Mouse (Mus musculus) hindbrain, embryonic 14.5 days (tissue): ENCODE measurements around the gene Kif1b. TPM values are rescaled to one million over a fixed set of nuclear protein-coding genes. Genes with fewer than 3 reads are reported as not detected.
A peak's percentile ranks its signal among the peaks of the same experiment; 100 is the strongest.

Experiments
- ATAC-seq: fragments of 200-750 bp; cut with Nextera tagmentation; 2 replicates; pipeline ENCODE4 v1.8.0; 2017; ENCODE audit warnings: moderate number of reproducible peaks, mild to moderate bottlenecking, moderate TSS enrichment, moderate library complexity; ENCODE audit not compliant: low FRiP score
- DNase-seq: peaks from one replicate; pipeline ENCODE4 v3.0.0-alpha.2; 2015; ENCODE audit warnings: low spot score
- H3K27ac ChIP-seq: fragments of 300-500 bp; sonication (generic); 2 replicates; pipeline ENCODE4 v1.5.1; 2014; ENCODE audit warnings: mild to moderate bottlenecking, moderate library complexity
- H3K27me3 ChIP-seq: fragments of 300-500 bp; sonication (generic); 2 replicates; pipeline ENCODE4 v1.6.1; 2014; ENCODE audit warnings: mild to moderate bottlenecking, low read length, mixed read lengths; ENCODE audit not compliant: control insufficient read depth, insufficient read depth
- H3K36me3 ChIP-seq: fragments of 300-500 bp; sonication (generic); replicated peaks from 2 replicates; pipeline ENCODE4 v1.6.1; 2014; ENCODE audit not compliant: control insufficient read depth, insufficient read depth
- H3K4me1 ChIP-seq: fragments of 300-500 bp; sonication (generic); replicated peaks from 2 replicates; pipeline ENCODE4 v1.6.1; 2014; ENCODE audit warnings: antibody characterized with exemption, low read length, mixed read lengths; ENCODE audit not compliant: control insufficient read depth, insufficient read depth
- H3K4me2 ChIP-seq: fragments of 300-500 bp; sonication (generic); replicated peaks from 2 replicates; pipeline ENCODE4 v1.6.1; 2014; ENCODE audit warnings: mild to moderate bottlenecking, moderate library complexity
- H3K4me3 ChIP-seq: fragments of 300-500 bp; sonication (generic); replicated peaks from 2 replicates; pipeline ENCODE4 v1.5.1; 2014; ENCODE audit warnings: mild to moderate bottlenecking, low read length
- H3K9ac ChIP-seq: fragments of 300-500 bp; sonication (generic); 2 replicates; pipeline ENCODE4 v1.6.1; 2014
- H3K9me3 ChIP-seq: fragments of 300-500 bp; sonication (generic); 2 replicates; pipeline ENCODE4 v1.6.1; 2016; ENCODE audit warnings: low read length; ENCODE audit not compliant: control insufficient read depth
- WGBS: fragments of 180-500 bp; shearing (Covaris S2); extraction: QIAGEN DNeasy Blood & Tissue Kit; methylation state at CpG from one replicate; pipeline ENCODE4 v1.1.7; 2014; 5-methylcytosine and 5-hydroxymethylcytosine counted together
- polyA plus RNA-seq: library from polyadenylated mRNA; unstranded; fragments of >200 nt; fragmentation: Nextera tagmentation; extraction: Ambion mirVana; gene quantifications from 2 replicates; pipeline ENCODE4 v1.2.1, GENCODE M21; 2014

The Kif1b gene
- polyA plus RNA-seq, 1 experiment from 2014 or later, result 188 TPM

- DNase-seq, result no peak
- ATAC-seq, result no peak
- H3K4me3 ChIP-seq, result no peak overlapping the region
- peaks cover 7% of the 10 kb centered on the region; the same call in 1 of the 2 replicates for H3K36me3 ChIP-seq
- H3K4me1 ChIP-seq, result no peaks in the 10 kb centered on the region
- H3K4me2 ChIP-seq, result no peak overlapping the region
- no peak overlapping the region for H3K27ac ChIP-seq
- no peaks in the 10 kb centered on the region for H3K9me3 ChIP-seq
- no peak overlapping the region for H3K9ac ChIP-seq
- 86% methylated on average over 6 of the region's 6 CpGs for WGBS
- no peaks in the 10 kb centered on the region for H3K27me3 ChIP-seq
Observed at GRCm38 (mm10) chr4:149322718-149323117, 15.2 kb upstream of the Kif1b start.

GRCm38 (mm10) chr4:149322286-149322685 is 14.8 kb upstream of the Kif1b start:
- H3K27ac ChIP-seq, result no peak overlapping the region
- H3K4me2 ChIP-seq, result no peak overlapping the region
- 57% methylated on average over 4 of the region's 4 CpGs for WGBS
- H3K36me3 ChIP-seq, result peaks cover 3% of the 10 kb centered on the region; the same call in 1 of the 2 replicates
- H3K9me3 ChIP-seq, result no peaks in the 10 kb centered on the region
- DNase-seq (no peak), ATAC-seq (no peak)
- no peaks in the 10 kb centered on the region for H3K27me3 ChIP-seq
- H3K4me1 ChIP-seq, result no peaks in the 10 kb centered on the region
- no peak overlapping the region for H3K9ac ChIP-seq
- no peak overlapping the region for H3K4me3 ChIP-seq

GRCm38 (mm10) chr4:149319088-149319487 is 11.6 kb upstream of the Kif1b start:
- H3K27ac ChIP-seq, result no peak overlapping the region
- no peak overlapping the region for H3K4me2 ChIP-seq
- ATAC-seq (peak; percentile 76; the same call in 1 of the 2 replicates), DNase-seq (no peak)
- H3K4me1 ChIP-seq, result no peaks in the 10 kb centered on the region
- H3K9ac ChIP-seq, result no peak overlapping the region
- H3K27me3 ChIP-seq, result no peaks in the 10 kb centered on the region
- H3K4me3 ChIP-seq, result no peak overlapping the region
- H3K36me3 ChIP-seq, result no peaks in the 10 kb centered on the region
- WGBS, result 53% methylated on average over 9 of the region's 9 CpGs
- no peaks in the 10 kb centered on the region for H3K9me3 ChIP-seq

GRCm38 (mm10) chr4:149317387-149317786 is 9.9 kb upstream of the Kif1b start:
- DNase-seq (no peak), ATAC-seq (no peak)
- Histone ChIP-seq H3K27me3 (no peaks in the 10 kb centered on the region), H3K4me2 (no peak overlapping the region), H3K4me3 (no peak overlapping the region), H3K9ac (no peak overlapping the region), H3K27ac (no peak overlapping the region), H3K4me1 (no peaks in the 10 kb centered on the region), H3K9me3 (no peaks in the 10 kb centered on the region), H3K36me3 (no peaks in the 10 kb centered on the region)
- 37% methylated on average over 5 of the region's 5 CpGs for WGBS

GRCm38 (mm10) chr4:149314275-149314837 is 6.9 kb upstream of the Kif1b start:
- WGBS, result 93% methylated on average over 11 of the region's 11 CpGs
- ATAC-seq, result no peak
- H3K27ac ChIP-seq, result no peak overlapping the region
- H3K9ac ChIP-seq, result no peak overlapping the region
- H3K4me1 ChIP-seq, result no peaks in the 10 kb centered on the region
- H3K36me3 ChIP-seq, result no peaks in the 10 kb centered on the region
- no peak for DNase-seq
- H3K4me3 ChIP-seq, result no peak overlapping the region
- H3K9me3 ChIP-seq, result no peaks in the 10 kb centered on the region
- H3K4me2 ChIP-seq, result no peak overlapping the region
- H3K27me3 ChIP-seq, result no peaks in the 10 kb centered on the region

GRCm38 (mm10) chr4:149313558-149314253 is 6.2 kb upstream of the Kif1b start:
- no peak overlapping the region for H3K27ac ChIP-seq
- H3K9me3 ChIP-seq, result no peaks in the 10 kb centered on the region
- no peak overlapping the region for H3K4me2 ChIP-seq
- no peak overlapping the region for H3K9ac ChIP-seq
- H3K36me3 ChIP-seq, result no peaks in the 10 kb centered on the region
- no peak for ATAC-seq
- H3K27me3 ChIP-seq, result no peaks in the 10 kb centered on the region
- peaks cover 4% of the 10 kb centered on the region for H3K4me1 ChIP-seq
- no peak for DNase-seq
- WGBS, result 87% methylated on average over 12 of the region's 12 CpGs
- H3K4me3 ChIP-seq, result no peak overlapping the region

GRCm38 (mm10) chr4:149311996-149312395 is 4.5 kb upstream of the Kif1b start:
- no peak overlapping the region for H3K4me3 ChIP-seq
- H3K9me3 ChIP-seq, result no peaks in the 10 kb centered on the region
- no peaks in the 10 kb centered on the region for H3K27me3 ChIP-seq
- ATAC-seq, result no peak
- H3K9ac ChIP-seq, result no peak overlapping the region
- no peak for DNase-seq
- H3K36me3 ChIP-seq, result no peaks in the 10 kb centered on the region
- no peak overlapping the region for H3K4me2 ChIP-seq
- no peak overlapping the region for H3K27ac ChIP-seq
- WGBS, result 83% methylated on average over 5 of the region's 5 CpGs
- H3K4me1 ChIP-seq, result peaks cover 6% of the 10 kb centered on the region

- peaks cover 30% of the 10 kb centered on the region for H3K4me1 ChIP-seq
- H3K36me3 ChIP-seq, result no peaks in the 10 kb centered on the region
- H3K27me3 ChIP-seq, result no peaks in the 10 kb centered on the region
- H3K9me3 ChIP-seq, result no peaks in the 10 kb centered on the region
- peak overlapping the region; percentile 98 for H3K4me3 ChIP-seq
- H3K27ac ChIP-seq, result peak overlapping the region; percentile 99
- ATAC-seq (no peak), DNase-seq (no peak)
- WGBS, result 23% methylated on average over 3 of the region's 3 CpGs
- peak overlapping the region; percentile 98 for H3K9ac ChIP-seq
- H3K4me2 ChIP-seq, result peak overlapping the region; percentile 58
Observed at GRCm38 (mm10) chr4:149308491-149308820, 963 bp upstream of the Kif1b start.

- WGBS, result under 1% methylated on average over 75 of the region's 83 CpGs
- H3K4me1 ChIP-seq, result peaks cover 41% of the 10 kb centered on the region
Observed at GRCm38 (mm10) chr4:149306712-149307595, 539 bp downstream of the Kif1b start.

More at GRCm38 (mm10) chr4:149306712-149307595, 539 bp downstream of the Kif1b start:
- H3K36me3 ChIP-seq, result no peaks in the 10 kb centered on the region
- peak; percentile 31; the same call in 1 of the 2 replicates for ATAC-seq
- peak overlapping the region; percentile 98 for H3K9ac ChIP-seq
- no peaks in the 10 kb centered on the region for H3K27me3 ChIP-seq
- peak; percentile 69 for DNase-seq
- peak overlapping the region; percentile 78 for H3K4me2 ChIP-seq
- H3K27ac ChIP-seq, result peak overlapping the region; percentile 99
- H3K4me3 ChIP-seq, result peak overlapping the region; percentile 98
- H3K9me3 ChIP-seq, result no peaks in the 10 kb centered on the region
